Mouse (Mus musculus) liver, embryonic 15.5 days (tissue): ENCODE results near the gene Sat1. TPM values are rescaled to one million over a fixed set of nuclear protein-coding genes. Genes with fewer than 3 reads are reported as not detected.
"Not testable (repeated sequence)": the region's sequence is repeated elsewhere in the genome, so short reads cannot be mapped to it uniquely, and the experiment has no call there.

ENCODE experiments used
- ATAC-seq: fragments of 200-750 bp; cut with Nextera tagmentation; 2 replicates; pipeline ENCODE4 v1.8.0; 2017; ENCODE audit warnings: moderate number of reproducible peaks, mild to moderate bottlenecking, moderate library complexity; ENCODE audit not compliant: insufficient read depth
- H3K27ac ChIP-seq: fragments of 300-500 bp; sonication (generic); replicated peaks from 2 replicates; pipeline ENCODE4 v1.5.1; 2015; ENCODE audit warnings: mild to moderate bottlenecking, inconsistent platforms
- H3K27me3 ChIP-seq: fragments of 300-500 bp; sonication (generic); 2 replicates; pipeline ENCODE4 v1.6.1; 2015; ENCODE audit warnings: mild to moderate bottlenecking, inconsistent platforms
- H3K36me3 ChIP-seq: fragments of 300-500 bp; sonication (generic); replicated peaks from 2 replicates; pipeline ENCODE4 v1.6.1; 2015; ENCODE audit warnings: moderate library complexity, mild to moderate bottlenecking, inconsistent platforms
- H3K4me1 ChIP-seq: fragments of 300-500 bp; sonication (generic); replicated peaks from 2 replicates; pipeline ENCODE4 v1.6.1; 2015; ENCODE audit warnings: inconsistent platforms
- H3K4me2 ChIP-seq: fragments of 300-500 bp; sonication (generic); 2 replicates; pipeline ENCODE4 v1.6.1; 2015; ENCODE audit warnings: moderate library complexity, mild to moderate bottlenecking, inconsistent platforms
- H3K4me3 ChIP-seq: fragments of 300-500 bp; sonication (generic); replicated peaks from 2 replicates; pipeline ENCODE4 v1.5.1; 2015; ENCODE audit warnings: mild to moderate bottlenecking, inconsistent platforms
- H3K9ac ChIP-seq: fragments of 300-500 bp; sonication (generic); 2 replicates; pipeline ENCODE4 v1.6.1; 2015; ENCODE audit warnings: moderate library complexity, mild to moderate bottlenecking, inconsistent platforms
- H3K9me3 ChIP-seq: fragments of 300-500 bp; sonication (generic); replicated peaks from 2 replicates; pipeline ENCODE4 v1.6.1; 2016; ENCODE audit warnings: inconsistent platforms
- WGBS: fragments of 180-500 bp; shearing (Covaris S2); methylation state at CpG from one replicate; pipeline ENCODE4 v1.1.7; 2015; ENCODE audit warnings: mixed read lengths; ENCODE audit not compliant: insufficient replicate concordance; 5-methylcytosine and 5-hydroxymethylcytosine counted together
- polyA plus RNA-seq: library from polyadenylated mRNA; unstranded; fragments of >200 nt; fragmentation: Nextera tagmentation; extraction: Ambion mirVana; gene quantifications from 2 replicates; pipeline ENCODE4 v1.2.1, GENCODE M21; 2015

Gene Sat1
- polyA plus RNA-seq: 101 and 104 TPM in 2 replicates

DNA sequence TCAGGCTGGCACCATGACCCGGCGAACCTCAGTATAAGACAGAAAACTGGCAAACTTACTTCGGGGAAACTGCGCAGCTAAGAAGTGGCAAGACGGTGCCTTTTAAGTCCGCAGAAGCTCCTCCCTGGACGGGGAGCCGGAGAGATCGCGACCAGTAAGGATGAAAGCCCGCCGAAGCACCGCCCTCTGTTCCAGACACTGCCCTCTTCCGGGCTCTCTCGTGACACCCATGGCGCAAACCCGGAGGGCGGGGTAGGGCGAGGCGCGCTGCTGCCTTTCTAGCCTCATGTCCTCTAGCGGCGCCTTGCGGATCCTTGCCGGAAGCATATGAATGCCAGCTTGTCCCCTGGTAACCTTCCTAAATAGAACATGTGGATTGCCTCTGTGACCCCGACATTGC, at the start of gene Sat1:
TSS of gene Sat1 (minus strand) at position 179 of the 400 bp plus-strand sequence.
- peak within 1 kb of the TSS; percentile 57 for H3K9ac ChIP-seq
- ATAC-seq: peak; percentile 99
- peak within 1 kb of the TSS; percentile 65 for H3K4me3 ChIP-seq
- H3K27me3 ChIP-seq: no peaks in the 10 kb centered on the region
- H3K9me3 ChIP-seq: no peaks in the 10 kb centered on the region
- H3K27ac ChIP-seq: peak within 1 kb of the TSS; percentile 74
- no peaks in the 10 kb centered on the region for H3K4me1 ChIP-seq
- 16% methylated on average over 26 of the region's 26 CpGs for WGBS
- H3K4me2 ChIP-seq: peak within 1 kb of the TSS; percentile 71
- 0 out of 2 replicates have a peak, but pooled peaks cover 2% of the 10 kb centered on the region for H3K36me3 ChIP-seq

DNA sequence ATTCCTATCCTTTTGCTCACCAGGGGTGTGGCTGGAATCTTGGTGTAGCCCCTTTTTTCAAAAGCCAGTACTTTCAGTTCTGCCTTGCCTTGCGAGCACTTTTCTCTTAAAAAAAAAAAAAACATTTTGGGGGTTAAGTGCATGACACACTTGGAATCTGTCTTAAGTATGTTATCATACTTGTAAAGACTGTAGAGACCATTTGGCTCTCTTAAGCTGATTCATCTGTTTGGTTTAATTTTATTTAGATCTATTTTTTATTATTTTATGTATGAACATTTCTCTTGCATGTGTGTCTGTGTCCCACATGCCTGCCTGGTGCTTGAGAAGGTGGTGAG, 46.6 kb upstream of the Sat1 start:
- H3K36me3 ChIP-seq: no peaks in the 10 kb centered on the region
- no peak overlapping the region for H3K27ac ChIP-seq
- H3K9ac ChIP-seq: 0 out of 2 replicates have a peak overlapping the region, but pooled peaks have one; percentile 46
- WGBS: 11% methylated on average over 1 of the region's 1 CpGs
- H3K27me3 ChIP-seq: no peaks in the 10 kb centered on the region
- peak overlapping the region; percentile 64 for H3K4me3 ChIP-seq
- ATAC-seq: no peak
- H3K9me3 ChIP-seq: no peaks in the 10 kb centered on the region
- H3K4me2 ChIP-seq: peak overlapping the region; percentile 71
- H3K4me1 ChIP-seq: peaks cover 5% of the 10 kb centered on the region

DNA sequence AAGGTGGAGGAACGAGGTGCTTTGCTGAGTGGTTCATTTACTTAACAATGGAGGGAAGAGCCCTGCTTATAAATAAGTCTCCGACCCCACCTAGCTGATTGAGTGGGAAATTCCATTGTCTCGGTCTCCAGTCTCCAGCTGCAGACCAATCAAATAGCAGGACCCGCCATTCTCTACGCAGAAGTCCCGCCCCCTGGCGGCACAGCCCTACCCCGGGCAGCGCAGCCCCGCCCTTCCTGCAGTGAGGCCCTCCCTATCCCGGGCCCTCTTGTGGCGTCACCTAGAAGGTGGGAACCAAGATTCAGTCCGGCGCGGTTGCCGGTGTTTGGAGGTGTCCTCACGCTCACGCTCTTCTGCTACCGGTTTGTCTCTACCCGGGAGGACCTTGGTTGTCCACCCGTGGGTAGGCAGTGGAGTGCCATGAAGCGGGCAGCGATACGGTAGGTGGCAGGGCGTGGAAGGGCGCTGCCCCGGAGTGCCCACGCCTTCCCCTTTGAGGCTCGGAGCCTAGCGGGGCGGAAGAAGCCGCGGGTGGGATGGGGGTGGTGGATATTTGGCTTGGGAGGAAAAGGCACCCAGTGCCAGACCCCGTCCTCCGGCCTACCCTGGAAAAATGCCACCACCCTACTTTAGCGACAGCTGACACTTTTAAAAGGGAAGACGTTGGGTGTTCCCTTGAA, 46.1 kb upstream of the Sat1 start, which contains the start of gene Acot9:
TSS of gene Acot9 (plus strand) at position 209 of the 680 bp plus-strand sequence.
- Histone ChIP-seq H3K4me1 (peaks cover 5% of the 10 kb centered on the region), H3K27me3 (no peaks in the 10 kb centered on the region), H3K4me2 (peak within 1 kb of the TSS; percentile 71), H3K9ac (peak within 1 kb of the TSS; percentile 46; the same call in 1 of the 2 replicates), H3K27ac (no peak within 1 kb of the TSS), H3K4me3 (peak within 1 kb of the TSS; percentile 64), H3K9me3 (no peaks in the 10 kb centered on the region), H3K36me3 (no peaks in the 10 kb centered on the region)
- WGBS: 21% methylated on average over 32 of the region's 37 CpGs
- peak; percentile 99 for ATAC-seq

DNA sequence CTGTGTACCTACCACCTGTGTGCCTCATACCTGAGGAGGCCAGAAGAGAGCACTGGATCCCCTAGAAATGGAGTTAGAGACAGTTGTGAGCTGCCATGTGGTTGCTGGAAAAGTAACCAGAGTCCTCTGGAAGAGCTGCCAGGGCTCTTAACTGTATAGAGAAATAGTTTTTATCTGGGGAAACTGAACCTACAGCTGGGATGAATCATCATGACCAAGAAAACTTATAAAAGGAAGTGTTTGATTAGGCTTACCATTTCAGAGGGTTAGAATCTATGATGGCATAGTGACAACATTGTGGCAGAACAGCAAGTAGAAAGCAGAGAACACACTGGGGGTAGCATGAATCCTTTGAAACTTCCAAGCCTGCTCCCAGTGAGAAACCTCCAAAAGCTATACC, 40.6 kb upstream of the Sat1 start:
- H3K36me3 ChIP-seq: no peaks in the 10 kb centered on the region
- no peak overlapping the region for H3K4me3 ChIP-seq
- no peaks in the 10 kb centered on the region for H3K9me3 ChIP-seq
- H3K27ac ChIP-seq: no peak overlapping the region
- H3K4me1 ChIP-seq: no peaks in the 10 kb centered on the region
- H3K9ac ChIP-seq: no peak overlapping the region
- H3K4me2 ChIP-seq: no peak overlapping the region
- no peak for ATAC-seq
- no peaks in the 10 kb centered on the region for H3K27me3 ChIP-seq

DNA sequence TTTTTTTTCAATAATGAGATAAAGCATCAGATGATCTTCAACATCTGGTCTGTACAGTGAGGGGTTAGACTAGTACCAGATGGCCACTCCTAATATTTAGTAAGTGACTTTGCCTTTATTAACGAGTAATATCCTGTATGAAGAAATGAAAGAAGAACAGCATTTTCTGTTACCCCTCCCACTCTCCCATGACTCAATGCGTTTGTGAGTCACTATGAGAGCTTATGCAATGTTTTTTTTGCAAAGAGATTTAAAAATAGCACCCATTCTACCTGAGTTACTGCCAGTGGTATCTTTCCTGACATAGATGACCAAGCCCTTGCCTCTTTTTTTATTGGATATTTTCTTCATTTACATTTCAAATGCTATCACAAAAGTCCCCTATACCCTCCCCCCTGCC, 2.0 kb upstream of the Sat1 start:
- no peaks in the 10 kb centered on the region for H3K27me3 ChIP-seq
- no peak overlapping the region for H3K27ac ChIP-seq
- no peak overlapping the region for H3K4me2 ChIP-seq
- H3K4me3 ChIP-seq: no peak overlapping the region
- H3K9ac ChIP-seq: no peak overlapping the region
- H3K36me3 ChIP-seq: 0 out of 2 replicates have a peak, but pooled peaks cover 2% of the 10 kb centered on the region
- no peaks in the 10 kb centered on the region for H3K4me1 ChIP-seq
- ATAC-seq: no peak
- no peaks in the 10 kb centered on the region for H3K9me3 ChIP-seq
- WGBS: 45% methylated on average over 2 of the region's 2 CpGs

DNA sequence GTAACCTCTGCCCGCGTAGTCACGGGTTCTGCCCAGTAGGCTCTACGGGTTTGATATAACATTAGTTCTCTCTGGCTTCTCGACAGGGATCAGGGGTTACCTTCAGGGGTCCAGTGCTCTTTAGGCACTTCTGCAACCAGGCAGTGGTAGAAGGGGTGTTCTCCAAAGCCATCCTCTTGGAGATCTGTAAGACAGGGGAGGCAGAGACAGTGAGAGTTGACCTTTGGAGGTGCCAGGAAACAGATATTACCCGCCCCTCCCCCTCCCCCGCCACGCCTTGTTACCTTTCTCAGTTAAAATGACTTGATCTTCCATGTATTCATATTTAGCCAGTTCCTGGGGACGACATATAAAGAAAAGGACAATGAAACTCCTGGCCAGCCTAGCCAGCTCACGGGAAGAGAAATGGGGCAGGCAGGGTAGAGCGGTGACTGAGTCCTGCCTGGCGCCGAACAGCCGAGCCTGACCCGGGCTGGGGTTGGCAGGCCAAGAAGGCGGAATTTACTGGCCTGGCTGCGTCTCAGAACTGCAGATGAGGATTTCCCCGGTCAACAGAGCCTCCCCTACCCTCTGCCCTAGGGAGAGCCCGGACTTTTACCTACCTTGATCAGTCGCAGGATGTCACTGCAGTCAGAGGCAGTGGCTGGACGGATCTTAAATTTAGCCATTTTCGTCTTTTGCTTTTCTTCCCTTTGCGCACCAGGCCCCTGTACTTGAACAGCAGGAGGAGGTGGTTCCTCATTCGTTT, 574 bp downstream of the Sat1 start:
- H3K9me3 ChIP-seq: no peaks in the 10 kb centered on the region
- peak overlapping the region; percentile 65 for H3K4me3 ChIP-seq
- 0 out of 2 replicates have a peak, but pooled peaks cover 2% of the 10 kb centered on the region for H3K36me3 ChIP-seq
- 19% methylated on average over 24 of the region's 24 CpGs for WGBS
- H3K4me1 ChIP-seq: no peaks in the 10 kb centered on the region
- peak; percentile 62 for ATAC-seq
- H3K27ac ChIP-seq: peak overlapping the region; percentile 74
- peak overlapping the region; percentile 71 for H3K4me2 ChIP-seq
- H3K9ac ChIP-seq: peak overlapping the region; percentile 57
- no peaks in the 10 kb centered on the region for H3K27me3 ChIP-seq

DNA sequence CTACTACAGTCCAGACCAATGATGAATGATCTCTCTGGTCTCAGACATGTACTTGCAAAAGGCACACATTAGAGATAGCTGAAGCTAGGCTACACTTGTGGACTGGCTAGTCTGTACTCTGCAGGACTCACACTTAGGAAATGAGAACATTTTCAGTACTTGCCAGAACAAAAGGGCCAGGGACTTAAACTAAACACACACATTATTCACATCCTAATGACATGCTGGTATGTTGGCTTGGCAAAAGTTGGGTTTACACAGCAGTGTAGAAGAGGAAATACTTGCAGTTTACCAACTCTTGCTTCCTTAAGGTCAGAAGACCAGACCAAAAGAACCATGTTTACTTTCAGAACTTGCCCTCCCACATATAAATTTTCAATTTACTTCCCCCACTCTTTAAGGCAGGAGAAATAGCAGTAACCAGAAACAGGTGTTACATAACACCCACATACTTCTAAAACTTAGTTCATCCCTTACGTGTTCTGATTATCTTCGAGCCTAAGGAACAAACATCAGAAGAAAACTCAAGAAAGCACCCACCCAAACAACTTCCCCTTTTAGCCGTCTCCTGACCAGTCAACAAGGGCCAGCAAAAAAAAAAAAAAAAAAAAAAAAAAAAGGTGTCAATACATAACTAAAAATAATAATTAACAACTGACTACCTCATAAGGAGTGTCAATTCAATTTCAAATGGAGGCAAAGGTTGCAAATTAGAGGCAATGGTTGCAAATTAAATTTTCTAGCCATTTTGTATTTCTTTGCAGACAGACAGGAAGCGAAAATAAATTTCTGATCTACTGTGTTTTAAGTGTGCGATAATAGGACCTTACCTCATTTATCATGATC, 1.7 kb downstream of the Sat1 start:
- Histone ChIP-seq H3K27me3 (no peaks in the 10 kb centered on the region), H3K9ac (no peak overlapping the region), H3K36me3 (0 out of 2 replicates have a peak, but pooled peaks cover 2% of the 10 kb centered on the region), H3K4me2 (peak overlapping the region; percentile 71; the same call in 1 of the 2 replicates), H3K4me3 (no peak overlapping the region; the same call in 1 of the 2 replicates), H3K4me1 (no peaks in the 10 kb centered on the region), H3K9me3 (no peaks in the 10 kb centered on the region), H3K27ac (no peak overlapping the region)
- WGBS: 41% methylated on average over 5 of the region's 5 CpGs
- ATAC-seq: no peak

DNA sequence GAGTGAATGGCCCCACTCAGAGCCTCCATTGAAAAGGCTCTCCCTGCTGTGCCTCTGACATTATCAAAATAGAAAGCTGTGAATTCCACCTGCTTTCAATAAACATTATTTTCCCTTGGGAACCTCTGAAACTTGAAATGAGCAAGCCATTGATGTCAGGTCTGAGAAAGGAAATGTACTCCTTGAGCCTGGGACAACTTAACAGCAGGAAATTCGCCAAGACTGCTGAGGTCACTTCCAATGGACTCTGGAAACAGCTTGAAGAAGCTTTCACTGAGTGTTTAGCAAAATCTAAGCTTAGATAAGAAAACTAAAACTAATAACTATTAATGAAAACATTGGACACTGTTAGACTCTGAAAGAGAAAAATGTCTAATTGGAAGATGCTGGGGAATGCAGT, 7.6 kb downstream of the Sat1 start:
- 19% methylated on average over 1 of the region's 1 CpGs for WGBS
- Histone ChIP-seq H3K9ac (no peak overlapping the region), H3K27ac (no peak overlapping the region), H3K4me2 (no peak overlapping the region), H3K36me3 (0 out of 2 replicates have a peak, but pooled peaks cover 2% of the 10 kb centered on the region), H3K4me1 (no peaks in the 10 kb centered on the region), H3K27me3 (no peaks in the 10 kb centered on the region), H3K4me3 (no peak overlapping the region), H3K9me3 (no peaks in the 10 kb centered on the region)
- no peak for ATAC-seq

DNA sequence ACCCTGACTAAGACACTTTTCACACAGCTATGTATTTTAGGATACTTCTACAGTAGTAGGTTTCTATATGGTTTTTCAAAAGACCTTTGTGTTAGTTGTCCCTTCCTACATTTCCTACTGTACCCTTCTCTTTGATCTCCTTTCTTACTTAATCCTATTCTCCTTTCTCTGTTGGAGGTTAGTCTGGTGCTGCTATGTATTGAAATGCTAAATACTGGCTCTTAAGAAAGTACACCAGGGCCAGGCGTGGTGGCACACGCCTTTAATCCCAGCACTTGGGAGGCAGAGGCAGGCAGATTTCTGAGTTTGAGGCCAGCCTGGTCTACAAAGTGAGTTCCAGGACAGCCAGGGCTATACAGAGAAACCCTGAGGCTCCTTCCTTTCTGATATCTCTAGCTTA, 10.8 kb downstream of the Sat1 start:
- WGBS: 65% methylated on average over 2 of the region's 2 CpGs
- H3K9ac ChIP-seq, H3K9me3 ChIP-seq, H3K4me2 ChIP-seq, H3K4me1 ChIP-seq, H3K27me3 ChIP-seq, H3K27ac ChIP-seq, H3K36me3 ChIP-seq, ATAC-seq, H3K4me3 ChIP-seq: not testable (repeated sequence)

DNA sequence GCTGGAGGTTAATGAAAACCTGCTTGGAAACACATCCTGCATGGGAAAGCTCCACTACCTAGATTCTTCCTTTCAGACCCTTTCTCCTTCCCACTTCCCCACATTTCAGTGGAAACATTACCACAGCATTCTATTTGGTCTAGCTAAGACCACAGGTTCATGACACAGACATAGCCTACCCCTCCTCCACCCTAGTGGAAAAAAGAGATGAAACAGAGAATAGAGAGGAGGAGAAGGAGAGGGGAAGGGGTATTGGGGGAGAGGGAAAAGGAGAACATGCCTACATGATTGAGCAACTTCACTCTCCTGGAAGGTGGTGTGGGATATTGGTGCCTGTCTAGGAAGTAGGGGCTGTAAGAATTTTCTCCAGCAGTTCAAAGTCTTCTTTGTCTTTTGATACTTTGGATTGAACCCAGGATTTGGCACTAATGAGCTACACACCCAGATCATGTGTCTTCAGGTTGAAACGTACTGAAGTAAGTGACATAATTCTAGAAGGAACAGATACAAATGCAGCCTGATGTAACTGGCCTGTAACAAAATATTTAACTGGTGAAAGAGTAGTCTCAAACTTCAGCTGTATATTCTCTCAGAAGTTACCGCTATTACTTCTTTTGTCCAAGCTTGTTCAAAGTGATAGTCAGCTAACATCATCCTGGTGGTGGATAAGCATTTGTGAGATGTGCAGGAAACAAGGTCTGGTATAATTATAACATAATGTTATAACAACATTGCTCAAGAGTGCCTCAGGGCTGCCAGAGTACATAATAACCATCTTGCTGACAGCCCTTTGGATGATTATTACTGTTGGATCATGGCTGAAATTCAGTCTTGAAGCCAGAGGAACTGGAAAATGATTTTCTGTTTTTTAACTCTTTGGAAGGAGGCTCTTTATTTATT, 13.6 kb downstream of the Sat1 start:
- 49% methylated on average over 2 of the region's 2 CpGs for WGBS
- no peak for ATAC-seq
- Histone ChIP-seq H3K4me2 (no peak overlapping the region), H3K36me3 (no peaks in the 10 kb centered on the region), H3K9me3 (no peaks in the 10 kb centered on the region), H3K27ac (no peak overlapping the region), H3K27me3 (no peaks in the 10 kb centered on the region), H3K9ac (no peak overlapping the region), H3K4me3 (no peak overlapping the region), H3K4me1 (no peaks in the 10 kb centered on the region)
